Mouse (Mus musculus) right cerebral cortex, postnatal 14 days (tissue): ENCODE data around the gene Myo1d.

Experiments
- DNase-seq: peaks from one replicate; pipeline ENCODE4 v3.0.0; 2022

Gene Myo1d

DNA sequence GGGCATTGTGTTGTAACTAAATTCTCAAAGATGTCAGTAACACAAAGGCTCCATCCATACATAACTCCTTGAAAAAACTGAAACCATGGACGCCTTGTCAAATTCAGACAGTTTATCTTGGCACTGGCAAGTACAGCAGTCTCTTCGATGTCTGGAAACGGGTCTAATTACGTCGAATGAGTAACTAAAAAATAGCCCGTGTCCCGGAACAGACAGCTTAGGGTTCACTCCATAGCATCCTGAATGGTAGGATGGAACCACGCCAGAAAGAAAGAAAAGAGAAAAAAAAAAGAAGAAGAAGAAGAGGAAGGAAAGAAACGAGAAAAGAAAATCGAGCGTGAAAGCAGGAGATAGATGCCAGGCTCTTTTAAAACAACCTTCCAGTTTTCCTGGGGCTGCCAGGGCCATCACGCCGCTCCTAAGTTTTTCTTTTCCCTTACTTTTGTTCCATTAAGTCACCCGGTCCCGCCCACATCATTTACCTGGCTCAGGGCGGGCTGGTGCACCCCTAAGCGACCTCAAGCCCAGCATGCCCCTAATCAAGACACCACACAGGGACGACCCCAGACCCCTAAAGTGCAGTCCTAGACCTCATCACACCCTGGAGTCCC, 804 bp downstream of the Myo1d start:
- DNase-seq = no peak

DNA sequence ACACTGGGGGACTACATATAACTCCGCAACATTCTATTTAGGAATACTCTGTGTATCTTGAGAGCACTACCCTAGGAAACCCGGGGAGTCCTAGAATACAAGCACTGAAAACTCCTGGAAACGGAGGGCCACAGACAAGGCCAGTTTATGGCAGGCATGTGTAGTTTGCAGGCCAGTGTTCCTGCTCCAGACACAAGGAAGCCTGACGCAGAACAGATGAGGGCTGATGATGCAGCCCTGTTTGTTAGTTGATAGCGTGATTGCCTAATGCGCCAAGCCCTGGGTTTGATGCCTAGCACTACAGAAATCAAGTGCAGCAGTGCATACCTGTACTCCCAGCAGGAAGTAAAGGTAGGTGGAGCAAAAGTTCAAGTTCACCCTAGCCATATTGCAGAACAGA, 1.7 kb downstream of the Myo1d start:
- DNase-seq = no peak

DNA sequence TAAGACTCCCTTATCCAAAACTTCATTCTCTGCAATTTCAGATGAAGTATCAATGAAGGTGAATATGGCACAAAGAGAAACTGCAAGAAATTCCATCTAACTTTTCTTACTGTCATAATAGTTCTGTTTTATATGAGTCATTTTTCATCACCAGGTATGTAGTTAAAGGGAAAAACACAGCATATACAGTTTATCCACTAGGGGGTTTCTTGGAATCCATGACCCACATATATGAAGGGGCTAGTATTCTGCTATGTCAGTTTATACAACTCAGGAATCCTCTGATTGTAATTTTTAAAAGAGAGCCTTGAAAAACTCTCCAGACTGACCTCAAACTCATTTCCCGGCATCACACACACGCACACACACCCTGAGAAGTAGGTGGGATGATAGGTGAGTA, 2.1 kb downstream of the Myo1d start:
- DNase-seq = no peak

DNA sequence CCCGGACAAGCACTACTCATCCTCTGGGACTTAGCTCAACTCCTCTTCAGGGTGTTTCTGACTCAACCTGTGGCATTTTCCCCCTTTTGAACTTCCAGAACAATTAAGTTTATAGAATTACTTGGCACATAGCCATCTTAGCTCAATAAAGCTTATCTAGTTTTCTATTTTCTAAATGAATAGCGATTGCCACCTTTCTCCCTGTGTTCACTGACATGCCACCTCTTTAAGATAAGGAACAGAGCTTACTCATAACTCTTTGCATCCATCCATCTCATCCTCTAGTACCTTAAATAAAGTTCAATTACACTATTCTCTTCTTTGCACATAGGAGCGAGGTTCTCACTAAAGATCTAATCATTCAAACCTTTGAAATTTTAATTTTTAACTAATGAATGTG, 4.3 kb downstream of the Myo1d start:
- DNase-seq = no peak

DNA sequence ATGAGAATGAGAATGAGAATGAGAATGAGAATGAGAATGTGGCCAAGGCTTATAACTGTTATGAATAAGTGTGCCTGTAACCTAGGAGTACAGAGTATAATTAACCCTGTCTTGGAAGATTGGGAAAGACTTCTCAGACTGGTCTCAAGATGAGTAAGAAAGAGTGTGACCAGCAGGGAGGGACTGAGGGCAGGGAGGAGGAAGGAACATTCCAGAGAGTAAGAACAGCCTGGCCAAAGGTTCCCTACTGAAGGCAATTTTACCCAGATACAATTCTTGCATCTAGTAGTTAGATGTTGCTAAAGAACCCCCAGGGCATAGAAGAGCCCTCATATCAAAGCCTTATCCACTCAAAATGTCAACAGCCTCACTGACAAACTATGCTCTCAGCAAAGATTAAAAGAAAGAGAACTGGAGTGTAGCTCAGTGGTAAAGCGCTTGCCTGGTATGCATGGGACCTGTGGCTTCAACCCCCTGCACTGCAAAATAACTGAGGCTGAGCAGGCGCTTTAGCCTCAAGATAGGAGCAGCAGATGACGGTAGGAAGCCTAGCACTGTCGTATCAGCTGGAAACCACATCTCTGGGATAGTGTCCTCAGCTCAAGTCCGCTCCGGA, 7.1 kb downstream of the Myo1d start:
- no peak for DNase-seq

DNA sequence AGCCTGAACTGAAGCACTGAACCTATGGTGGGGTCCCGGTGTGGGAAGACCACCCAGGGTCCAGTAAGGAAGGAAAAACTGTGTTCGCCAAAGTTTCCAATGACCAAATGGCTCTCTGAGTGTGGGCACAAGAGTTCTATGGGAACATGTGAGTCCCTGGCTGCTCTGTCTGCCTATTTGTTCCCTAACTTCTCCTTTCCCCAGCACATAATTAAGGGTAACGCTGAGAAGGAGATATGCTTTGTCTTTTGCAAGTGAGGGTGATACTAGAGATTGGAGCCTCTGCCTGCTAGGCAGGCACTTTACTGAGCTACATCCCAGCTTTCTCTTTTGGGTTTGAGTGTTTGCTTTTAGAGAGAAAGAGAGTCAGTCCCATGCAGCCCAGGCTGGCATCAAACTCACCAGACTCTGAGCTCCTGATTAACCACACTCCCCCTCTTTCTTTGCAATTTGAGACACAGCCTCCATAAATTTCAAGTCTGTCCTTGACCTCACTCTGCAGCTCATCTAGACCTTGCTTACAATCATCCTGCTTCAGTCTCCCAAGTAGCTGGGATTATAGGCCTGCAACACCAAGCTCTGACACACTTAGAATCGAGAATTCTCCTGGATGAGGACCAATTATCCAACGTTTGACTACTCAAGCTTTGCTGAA, 8.1 kb downstream of the Myo1d start:
- no peak for DNase-seq

DNA sequence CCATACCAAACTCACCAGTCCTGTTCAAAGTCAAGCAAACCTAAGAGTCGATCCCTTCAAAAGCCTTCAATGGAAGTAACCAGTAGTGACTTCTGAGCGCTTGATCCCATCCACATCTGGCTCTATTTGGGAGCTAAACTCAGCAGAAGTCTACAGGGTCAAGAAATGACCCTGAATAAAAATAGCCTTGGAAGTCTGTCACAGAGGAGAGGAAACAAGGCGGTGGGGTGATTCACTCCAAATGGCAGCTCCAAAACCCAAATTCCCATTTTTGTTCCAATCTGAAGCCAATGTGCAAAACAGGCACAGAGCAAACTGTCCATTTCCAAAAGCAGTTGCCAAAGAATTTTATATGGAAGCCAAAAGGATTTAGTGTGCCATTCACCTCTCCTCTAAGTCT, 8.6 kb downstream of the Myo1d start:
- DNase-seq = no peak

DNA sequence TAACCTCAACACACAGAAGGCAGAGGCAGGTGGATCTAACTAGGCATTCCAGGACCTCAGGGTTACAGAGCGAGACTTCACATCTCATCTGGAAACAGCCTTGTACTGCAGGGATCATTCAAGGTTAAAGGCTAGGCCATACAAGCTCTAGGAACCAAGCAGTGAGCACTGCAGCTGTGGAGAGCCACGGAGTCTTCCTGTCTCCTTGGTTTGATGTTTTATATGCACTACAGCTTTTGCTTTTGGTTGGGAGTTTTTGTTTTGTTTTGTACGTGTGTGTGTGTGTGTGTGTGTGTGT, 12.6 kb downstream of the Myo1d start:
- DNase-seq = no peak

DNA sequence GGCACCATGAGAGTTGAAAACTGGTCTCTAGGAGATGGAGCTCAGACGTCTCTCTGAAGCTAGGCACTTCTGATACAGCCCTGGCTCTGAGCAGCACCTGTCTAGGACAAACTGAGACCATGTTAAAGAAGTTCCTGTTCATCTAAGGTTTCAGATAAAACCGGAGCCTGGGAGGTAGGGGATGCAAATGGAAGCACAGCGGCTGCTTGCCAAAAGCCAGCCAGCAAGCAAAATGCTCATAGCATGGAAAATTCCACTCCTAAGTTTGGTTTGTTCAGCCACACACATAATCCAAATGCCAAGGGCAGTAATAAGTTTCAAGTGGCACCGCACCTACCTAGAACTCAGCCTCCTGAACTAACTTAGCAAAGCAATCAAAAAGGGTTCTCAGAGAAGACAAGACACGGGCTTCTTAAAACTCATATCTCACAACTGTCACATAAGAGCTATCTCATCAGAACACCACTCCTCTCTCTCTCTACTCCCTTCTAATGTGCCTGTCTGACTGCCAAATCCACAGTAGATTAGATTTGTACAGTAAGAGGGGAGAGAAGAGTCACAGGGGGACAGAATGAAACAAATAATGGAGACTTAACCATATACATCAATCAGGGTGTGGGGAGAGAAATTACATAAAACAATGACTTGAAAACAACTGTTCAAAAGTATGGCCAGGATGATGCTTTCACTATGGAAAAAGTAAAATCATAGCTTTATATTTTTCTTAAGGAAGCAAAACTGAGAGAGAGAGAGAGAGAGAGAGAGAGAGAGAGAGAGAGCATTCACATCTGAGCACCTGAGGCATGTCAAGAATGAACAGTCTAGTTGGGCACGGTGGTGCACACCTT, 13.1 kb downstream of the Myo1d start:
- DNase-seq = no peak

DNA sequence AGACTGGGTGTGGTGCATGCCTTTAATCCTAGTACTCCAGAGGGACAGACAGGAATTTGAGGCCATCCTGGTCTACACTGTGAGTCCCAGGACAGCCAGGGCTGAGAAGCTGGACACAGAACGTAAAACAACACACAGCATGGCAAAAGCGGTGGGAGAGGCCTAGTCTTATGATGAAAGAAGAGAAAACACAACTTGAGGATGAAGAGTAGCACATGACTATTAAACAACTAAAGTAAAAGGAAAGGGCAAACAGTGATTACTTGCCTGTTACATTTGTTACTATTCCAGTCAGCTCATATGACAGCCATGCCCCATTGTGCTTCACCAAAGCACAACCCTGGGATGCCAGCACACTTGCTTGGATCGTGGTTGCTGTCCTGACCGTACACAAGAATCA, 13.8 kb downstream of the Myo1d start:
- no peak for DNase-seq

DNA sequence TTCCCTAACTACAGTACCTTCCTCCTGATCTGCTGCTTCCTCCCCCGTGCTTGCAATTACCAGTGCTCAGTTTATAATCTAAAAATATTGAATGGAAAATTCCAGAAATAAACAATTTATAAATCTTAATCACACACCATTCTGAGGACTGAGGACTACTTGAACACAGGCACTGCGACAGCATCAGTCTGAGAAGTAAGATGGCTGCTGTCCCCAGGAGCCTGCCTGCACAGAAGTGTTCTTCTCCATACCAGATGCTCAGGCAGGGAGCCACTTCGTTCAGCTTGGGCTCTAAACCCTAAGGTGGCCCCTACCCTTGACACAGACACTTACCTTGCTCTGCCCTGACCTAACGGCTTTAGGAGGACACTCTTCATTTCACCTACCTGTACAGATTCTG, 17.8 kb downstream of the Myo1d start:
- no peak for DNase-seq

DNA sequence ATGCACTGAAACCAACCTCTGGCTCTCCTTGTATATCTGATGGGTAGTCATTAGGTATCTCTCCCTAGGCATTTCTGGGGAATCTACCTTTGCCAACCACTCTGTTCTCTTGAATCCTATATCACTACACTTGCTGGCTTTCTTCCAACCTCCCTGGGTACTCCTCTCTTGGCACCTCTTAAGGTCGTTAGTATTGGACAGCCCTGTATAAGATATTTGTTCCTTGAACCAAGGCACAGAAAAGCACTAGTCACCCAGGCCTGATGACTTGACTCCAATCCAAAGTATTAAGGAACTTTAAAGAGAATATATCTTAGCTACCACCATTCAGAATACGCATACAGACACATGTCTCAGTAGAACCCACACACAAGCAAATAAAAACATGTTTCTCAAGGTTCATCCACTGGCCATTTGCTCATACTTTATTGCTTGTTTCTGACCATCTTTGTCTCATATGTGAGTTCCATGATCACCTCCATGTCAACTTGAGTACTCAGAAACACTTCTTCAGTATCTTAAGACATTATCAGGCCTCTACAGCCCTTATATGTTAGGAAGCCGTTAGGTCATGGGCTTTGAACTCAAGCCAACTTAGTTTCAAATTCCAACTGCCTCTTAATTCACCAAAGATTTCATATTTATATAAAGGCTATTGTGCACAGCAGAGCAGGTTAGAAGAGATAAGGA, 18.4 kb downstream of the Myo1d start:
- DNase-seq = no peak

DNA sequence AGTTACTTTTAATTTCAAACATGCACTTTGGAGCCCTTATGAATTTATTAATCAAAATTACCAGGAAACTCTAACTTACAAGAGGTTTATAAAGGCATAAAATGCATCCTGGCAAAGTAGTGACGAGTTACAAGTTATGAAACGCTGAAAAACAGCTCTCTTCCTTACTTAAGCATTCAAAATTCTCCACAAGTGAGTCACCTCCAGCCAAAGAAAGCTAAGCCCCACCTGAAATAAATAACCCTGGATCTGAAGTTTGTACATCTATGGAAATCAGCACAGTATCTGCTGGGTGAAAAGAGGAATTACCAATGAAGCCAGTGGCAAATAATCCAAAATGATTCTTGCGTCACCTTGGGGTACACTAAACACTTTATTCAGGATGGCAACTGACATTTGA, 20.8 kb downstream of the Myo1d start:
- no peak for DNase-seq

DNA sequence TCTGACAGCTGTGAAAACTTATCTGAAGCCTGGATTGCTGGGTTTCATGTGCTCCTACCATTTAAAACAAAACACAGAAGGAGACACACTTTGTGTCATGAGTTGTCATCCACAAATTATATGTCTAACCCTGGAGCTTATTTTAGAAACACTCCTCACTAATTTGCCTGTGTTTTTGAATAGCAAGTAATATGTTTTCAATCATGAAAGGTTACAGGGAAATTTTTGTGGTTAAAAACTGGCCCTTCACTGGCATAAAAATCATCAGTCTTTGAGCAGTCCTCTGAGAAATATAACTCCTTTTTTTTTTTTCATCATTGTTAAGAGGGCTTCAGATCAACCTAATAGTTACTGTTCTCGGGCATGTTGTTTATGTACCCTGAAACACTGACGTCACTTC, 25.6 kb downstream of the Myo1d start:
- no peak for DNase-seq

DNA sequence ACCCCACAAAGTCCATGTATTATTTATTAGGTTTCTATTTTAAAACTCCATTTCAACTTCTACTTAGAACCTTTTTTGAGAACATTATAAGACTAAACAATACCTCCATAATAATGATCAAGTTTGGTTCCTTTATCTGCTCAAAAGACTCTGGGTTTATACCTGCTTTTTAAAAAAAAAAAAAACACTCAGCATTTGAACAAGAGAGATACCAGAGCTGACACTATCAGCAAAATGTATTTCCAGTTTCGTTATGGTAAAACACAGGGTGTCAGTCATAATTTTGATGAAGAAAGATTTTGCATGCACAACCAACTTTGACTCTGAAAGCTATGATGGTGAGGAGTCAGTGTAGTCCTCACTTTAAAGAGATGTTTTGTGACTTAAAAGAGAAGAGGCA, 28.7 kb downstream of the Myo1d start:
- no peak for DNase-seq

DNA sequence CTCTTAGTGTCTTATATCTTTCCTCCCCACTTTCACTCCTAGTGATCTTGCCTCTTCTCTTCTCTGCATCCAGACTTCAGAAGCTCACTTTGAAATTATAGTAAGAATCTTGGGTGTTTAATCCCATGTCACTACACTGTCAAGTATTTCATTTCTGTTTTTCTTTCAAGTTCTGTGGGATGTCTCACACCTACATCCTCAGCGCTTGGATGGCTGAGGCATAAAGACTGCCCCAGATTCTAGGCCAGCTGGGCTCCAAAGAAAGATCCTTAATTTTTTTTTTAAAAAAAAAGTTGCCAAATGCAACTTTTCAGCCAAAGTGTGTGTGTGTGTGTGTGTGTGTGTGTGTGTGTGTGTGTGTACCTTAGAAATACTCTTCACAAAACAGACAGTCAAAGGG, 30.6 kb downstream of the Myo1d start:
- no peak for DNase-seq

DNA sequence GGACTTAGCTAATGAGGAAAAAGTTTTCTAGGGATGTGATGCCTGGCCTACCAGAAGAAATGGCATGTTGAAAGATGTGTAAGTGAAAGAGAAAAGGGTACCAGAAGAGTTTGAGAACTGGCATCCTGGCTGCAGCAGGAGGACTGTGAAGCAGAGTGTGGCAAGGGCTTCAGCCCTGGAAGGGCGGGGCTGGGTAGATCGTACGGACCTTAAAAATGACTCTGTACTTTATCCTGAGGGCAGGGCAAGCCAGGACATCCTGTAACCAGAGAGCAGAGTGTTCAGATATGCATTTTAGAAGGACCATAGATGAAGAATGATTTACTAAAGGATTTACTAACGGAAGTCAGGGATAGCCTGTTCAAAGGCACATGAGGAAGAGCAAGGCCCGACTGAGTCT, 34.4 kb downstream of the Myo1d start:
- DNase-seq = no peak

DNA sequence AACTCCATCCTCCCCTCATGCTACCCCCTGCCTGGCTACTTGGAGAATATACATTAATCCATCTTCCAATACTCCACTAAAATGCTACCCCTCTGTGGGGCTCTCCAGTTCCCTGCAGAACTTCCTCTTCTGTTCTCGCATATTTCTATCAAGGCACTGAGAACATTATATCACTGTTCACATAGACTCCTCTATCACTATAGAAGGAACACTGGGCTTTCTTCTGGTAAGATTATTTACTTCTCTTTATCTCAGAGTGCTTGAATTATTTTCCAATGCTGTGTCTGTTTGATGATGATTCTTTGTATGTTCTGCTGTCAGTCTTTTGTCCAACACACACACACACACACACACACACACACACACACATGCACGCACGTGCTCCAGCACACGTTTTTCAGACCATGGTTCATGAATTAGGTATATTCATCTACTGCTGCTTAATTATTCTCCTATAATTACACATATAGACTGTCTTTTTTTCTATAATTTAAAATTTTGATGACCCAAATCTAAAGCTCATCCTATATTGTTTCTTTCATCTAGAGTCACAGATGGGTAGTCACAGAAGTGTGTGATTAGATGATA, 35.9 kb downstream of the Myo1d start:
- DNase-seq = no peak

DNA sequence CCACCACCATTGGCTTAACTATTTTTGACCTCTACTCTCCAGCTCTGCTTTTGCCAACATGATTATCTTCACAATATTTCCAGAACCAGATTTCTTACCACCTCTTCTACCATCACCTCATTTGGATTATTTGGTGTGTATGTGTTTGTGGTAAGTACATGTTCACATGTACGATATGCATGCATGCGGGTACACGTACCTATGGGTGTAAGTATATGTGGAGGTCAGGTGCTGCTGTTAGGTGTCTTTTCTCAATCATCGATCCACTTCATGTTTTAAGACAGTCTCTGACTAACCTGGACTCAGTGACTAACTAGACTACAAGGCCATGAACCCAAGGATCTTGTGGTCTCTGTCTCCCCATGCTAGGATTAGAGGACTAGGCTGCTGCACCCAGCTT, 37.4 kb downstream of the Myo1d start:
- DNase-seq = no peak

DNA sequence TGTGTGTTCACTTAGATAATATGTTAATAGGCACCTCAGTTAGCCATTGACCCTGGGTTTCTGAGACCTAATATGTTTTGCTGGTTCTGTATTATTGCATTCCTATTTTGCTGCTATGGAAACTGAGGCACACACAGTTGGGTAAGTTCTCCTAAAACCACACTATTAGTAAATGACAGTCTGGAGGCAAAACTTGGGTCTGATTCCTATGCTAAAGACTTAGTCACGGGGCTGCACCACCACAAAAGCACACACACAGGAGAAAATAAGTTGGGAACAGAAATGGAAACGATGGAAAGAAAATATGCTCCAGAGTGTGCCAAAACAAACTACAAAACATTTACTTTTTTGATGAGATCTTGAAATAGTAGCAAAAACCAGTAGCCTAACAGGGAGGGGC, 45.1 kb downstream of the Myo1d start:
- no peak for DNase-seq

DNA sequence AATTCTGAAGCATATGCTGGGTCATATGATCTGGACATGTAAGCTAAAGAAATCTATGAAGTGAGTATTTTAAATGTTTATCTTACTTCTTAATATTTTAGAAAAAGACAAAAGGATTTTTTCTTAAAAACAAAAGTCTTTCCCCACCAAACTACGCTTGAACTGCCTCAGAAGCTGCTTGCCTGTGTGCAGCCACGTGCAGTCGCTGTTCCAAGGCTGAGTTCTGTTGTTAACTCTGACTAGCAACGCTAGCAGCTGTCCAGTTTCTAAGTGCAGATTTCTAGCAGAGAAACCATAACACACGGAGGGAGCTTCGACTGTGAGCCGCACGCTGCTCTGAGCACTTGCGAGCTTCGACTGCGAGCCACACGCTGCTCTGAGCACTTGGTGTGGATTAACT, 55.1 kb downstream of the Myo1d start:
- DNase-seq = peak; percentile 21

DNA sequence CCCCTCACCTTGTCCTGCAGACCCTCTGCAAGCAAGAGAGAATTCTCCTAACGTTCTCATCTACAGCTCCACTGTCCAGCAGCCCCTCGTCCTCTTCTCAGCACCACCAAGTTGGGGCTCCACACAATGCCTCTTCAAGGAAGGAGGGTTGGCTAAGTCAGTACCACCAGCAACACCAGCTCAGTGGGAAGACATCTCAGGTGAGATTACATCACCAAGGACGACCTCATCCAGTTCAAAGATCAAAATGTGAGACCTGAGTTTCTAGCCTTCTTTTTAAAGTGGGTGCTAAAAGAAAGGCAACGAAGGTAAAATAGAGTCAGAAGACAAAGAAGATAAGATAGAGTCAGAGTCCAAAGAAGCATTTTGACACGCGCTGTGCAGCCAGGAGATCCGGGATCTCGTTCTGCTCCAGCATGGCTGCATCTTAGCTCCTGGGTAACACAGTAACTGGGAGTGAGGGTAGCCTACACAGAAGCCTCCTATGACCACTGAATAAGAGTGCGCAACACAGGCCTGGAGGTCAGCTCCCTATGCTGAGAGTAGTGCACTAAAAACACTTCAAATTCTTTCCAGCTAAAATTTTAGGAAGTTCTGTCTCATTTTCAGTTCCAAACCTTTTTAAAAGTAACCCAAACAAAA, 56.3 kb downstream of the Myo1d start:
- no peak for DNase-seq

DNA sequence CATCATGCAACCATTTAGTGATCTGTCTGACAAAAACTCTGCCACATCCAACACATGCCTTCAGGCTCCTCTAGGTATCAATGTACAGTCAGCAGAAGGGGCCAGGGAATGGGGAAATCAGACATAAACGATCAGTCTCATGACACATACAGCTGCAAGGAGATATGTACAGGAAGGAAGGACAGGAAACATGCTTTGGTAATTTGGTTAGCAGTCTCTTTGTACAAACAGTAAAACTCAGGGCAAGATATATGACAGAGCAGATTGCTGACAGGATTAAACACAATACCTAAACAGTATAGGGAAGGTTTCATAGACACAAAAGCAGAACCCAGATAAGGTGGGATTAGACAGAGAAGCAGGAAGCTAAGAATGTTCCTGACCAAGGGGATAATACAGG, 60.8 kb downstream of the Myo1d start:
- no peak for DNase-seq
